Mouse (Mus musculus): ENCODE data around the gene Gm11437.

The Gm11437 gene

GRCm38 (mm10) chr11:84167046-84167526 lies at the start of gene Gm11437:
TSS of gene Gm11437 (minus strand) at chr11:84167476.
- no peak for DNase-seq

GRCm38 (mm10) chr11:84210876-84211275 lies 43.6 kb upstream of the Gm11437 start:
- no peak for DNase-seq

GRCm38 (mm10) chr11:84205776-84206175 lies 38.5 kb upstream of the Gm11437 start:
- no peak for DNase-seq

GRCm38 (mm10) chr11:84197607-84198402 lies 30.5 kb upstream of the Gm11437 start:
- no peak for DNase-seq

- DNase-seq = no peak
These were observed 27.5 kb upstream of the Gm11437 start for GRCm38 (mm10) chr11:84194751-84195150.

GRCm38 (mm10) chr11:84193249-84193648 lies 26.0 kb upstream of the Gm11437 start:
- DNase-seq = no peak

GRCm38 (mm10) chr11:84190581-84191233 lies 23.4 kb upstream of the Gm11437 start:
- DNase-seq = no peak

- no peak for DNase-seq
These were observed 21.3 kb upstream of the Gm11437 start for GRCm38 (mm10) chr11:84188530-84188929.

GRCm38 (mm10) chr11:84181286-84181685 lies 14.0 kb upstream of the Gm11437 start:
- no peak for DNase-seq

GRCm38 (mm10) chr11:84179954-84180598 lies 12.8 kb upstream of the Gm11437 start:
- DNase-seq = peak; percentile 65

GRCm38 (mm10) chr11:84179226-84179953 lies 12.1 kb upstream of the Gm11437 start:
- DNase-seq = peak; percentile 94

GRCm38 (mm10) chr11:84178571-84178970 lies 11.3 kb upstream of the Gm11437 start:
- peak; percentile 20 for DNase-seq

GRCm38 (mm10) chr11:84172539-84173435 lies 5.5 kb upstream of the Gm11437 start:
- no peak for DNase-seq

GRCm38 (mm10) chr11:84168701-84169288 lies 1.5 kb upstream of the Gm11437 start:
- DNase-seq = peak; percentile 43

GRCm38 (mm10) chr11:84164561-84164960 lies 2.7 kb downstream of the Gm11437 start:
- DNase-seq = no peak

GRCm38 (mm10) chr11:84164123-84164522 lies 3.2 kb downstream of the Gm11437 start:
- no peak for DNase-seq

GRCm38 (mm10) chr11:84156535-84157262 lies 10.6 kb downstream of the Gm11437 start:
- no peak for DNase-seq

GRCm38 (mm10) chr11:84150884-84151283 lies 16.4 kb downstream of the Gm11437 start:
- DNase-seq = no peak

- DNase-seq = no peak
These were observed 21.2 kb downstream of the Gm11437 start for GRCm38 (mm10) chr11:84146081-84146480.

- no peak for DNase-seq
These were observed 22.0 kb downstream of the Gm11437 start for GRCm38 (mm10) chr11:84145201-84145798.
